Mouse (Mus musculus) spleen, adult 10 weeks (tissue): ENCODE measurements around the gene AC129217.1. TPM values are rescaled to one million over a fixed set of nuclear protein-coding genes. Genes with fewer than 3 reads are reported as not detected.

Experiments
- polyA plus RNA-seq: library from polyadenylated mRNA; stranded (reverse); fragments of 350-450 nt; fragmentation: Illumina TruSeq; extraction: RNeasy Lipid Tissue Mini Kit (QIAGEN cat#74804); gene quantifications from one replicate; pipeline ENCODE4 v1.2.3, GENCODE M21; 2015; ENCODE audit warnings: low replicate concordance; ENCODE audit not compliant: insufficient read depth

AC129217.1 gene
- not detected for polyA plus RNA-seq

DNA sequence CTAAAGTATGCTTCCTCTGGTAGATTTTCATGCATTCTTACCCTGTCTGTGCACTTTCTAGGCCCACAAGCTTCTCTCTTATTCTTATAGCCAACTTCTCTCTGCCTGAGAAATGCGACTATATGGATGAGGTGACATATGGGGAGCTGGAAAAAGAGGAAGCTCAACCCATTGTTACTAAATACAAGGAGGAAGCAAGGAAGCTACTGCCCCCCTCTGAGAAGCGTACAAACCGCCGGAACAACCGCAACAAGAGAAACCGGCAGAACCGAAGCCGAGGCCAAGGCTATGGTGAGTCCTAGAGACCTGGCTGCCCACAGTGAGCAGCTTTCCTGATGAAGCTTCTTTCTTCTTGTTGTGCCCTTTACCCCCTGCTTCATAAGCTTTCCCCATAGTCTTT lies at the start of gene AC129217.1:
TSS of gene AC129217.1 (plus strand) at position 114 of the 400 bp plus-strand sequence.

DNA sequence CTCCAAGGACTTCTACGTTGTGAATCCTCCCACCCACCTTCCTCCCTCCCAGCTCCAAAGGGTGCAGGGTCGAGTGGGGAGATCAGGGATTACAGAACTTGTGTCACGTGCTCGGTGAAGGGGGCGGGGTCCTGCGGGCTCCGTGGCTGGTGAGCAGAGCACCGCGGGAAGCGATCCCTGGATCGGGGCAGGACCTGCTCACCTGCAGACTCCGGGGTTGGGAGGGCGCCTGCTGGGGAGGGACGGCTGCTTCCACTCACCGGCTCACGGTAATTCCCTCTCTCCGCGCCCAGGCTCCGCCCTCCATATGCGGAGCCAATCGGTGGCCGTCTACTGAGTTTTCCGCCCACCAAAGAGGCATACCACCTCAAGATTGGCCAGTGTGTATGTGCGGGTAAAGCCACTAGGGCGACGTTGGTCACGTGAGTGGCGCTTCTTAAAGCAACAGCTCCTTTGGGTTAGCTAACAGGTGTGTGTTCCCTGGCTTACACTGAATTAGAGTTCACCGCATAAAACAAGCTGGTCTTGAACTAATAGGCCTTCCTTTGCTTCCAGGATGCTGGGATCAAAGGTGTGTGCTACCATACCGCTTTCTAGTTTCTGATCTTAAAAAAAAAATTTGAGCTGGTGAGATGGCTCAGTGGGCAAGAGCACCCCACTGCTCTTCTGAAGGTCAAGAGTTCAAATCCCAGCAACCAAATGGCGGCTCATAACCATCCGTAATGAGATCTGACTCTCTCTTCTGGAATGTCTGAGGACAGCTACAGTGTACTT lies 43.4 kb upstream of the AC129217.1 start, which contains the start of gene Taf6l:
TSS of gene Taf6l (minus strand) at position 410 of the 774 bp plus-strand sequence.

DNA sequence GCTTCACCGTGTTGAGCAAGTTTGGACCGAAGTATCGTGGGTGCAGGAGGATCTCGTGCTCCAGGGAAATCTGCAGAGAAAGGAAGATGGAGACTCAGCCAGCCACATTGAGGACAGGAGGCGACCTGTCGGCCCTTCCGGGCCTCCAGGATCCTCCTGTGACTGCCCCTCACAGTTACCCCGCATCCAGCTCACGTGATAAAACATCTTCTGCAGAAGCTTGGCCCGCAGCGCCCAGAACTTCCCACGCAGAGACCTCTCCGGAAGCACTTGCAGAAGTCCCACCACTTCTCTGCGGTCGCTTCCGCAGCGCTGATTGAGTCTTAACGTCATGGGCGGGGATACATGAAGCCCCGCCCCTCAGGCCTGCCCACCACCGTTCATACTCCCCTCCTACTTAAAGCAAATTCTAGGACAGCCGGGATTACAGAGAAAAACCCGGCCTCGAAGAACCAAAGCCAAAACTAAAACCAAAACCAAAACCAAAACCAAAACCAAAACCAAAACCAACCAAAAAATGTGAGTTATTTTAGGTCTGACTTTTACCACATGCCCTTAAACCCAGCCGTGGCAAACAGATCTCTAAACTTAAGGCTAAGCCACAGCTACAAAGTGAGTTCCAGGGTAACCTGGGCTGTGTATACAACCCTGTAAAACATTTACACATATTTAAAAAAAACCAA lies 31.2 kb upstream of the AC129217.1 start, which contains the start of gene Polr2g:
TSS of gene Polr2g (minus strand) at position 314 of the 683 bp plus-strand sequence.

DNA sequence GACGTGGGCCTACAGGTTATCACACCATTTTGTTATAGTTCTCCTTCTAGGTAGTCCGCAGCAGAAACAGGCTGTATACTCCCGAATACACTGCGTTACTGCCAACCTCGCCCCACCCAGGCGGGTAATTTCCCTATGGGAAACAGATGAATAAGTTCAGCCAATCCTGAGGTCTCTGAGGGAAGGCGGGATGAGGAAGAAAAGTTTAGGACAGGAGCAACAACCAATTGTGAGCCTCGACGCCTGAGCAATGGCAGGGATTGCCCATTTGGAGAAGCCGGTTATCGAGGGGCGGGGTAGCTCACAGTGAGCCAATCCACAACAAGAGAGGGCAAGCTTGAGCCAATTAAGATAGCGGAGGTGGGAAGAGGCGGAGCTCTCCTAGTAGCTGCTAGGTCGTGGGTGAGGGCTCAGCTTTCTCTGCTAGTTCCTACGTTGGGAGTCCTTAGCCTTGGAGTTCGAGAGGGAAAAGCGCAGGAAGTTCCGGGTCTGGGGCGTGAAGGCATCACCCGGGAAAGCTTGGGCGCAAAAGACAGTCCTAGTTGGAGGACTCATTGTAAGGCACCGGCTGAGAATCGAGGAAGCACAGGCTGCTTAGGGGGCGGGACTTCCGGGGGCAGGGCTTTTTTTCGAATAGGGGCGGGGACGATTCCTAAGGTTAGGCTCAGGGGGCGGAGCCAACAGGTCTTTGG lies 27.3 kb upstream of the AC129217.1 start, which contains the start of gene Zbtb3:
TSS of gene Zbtb3 (plus strand) at position 426 of the 692 bp plus-strand sequence.

DNA sequence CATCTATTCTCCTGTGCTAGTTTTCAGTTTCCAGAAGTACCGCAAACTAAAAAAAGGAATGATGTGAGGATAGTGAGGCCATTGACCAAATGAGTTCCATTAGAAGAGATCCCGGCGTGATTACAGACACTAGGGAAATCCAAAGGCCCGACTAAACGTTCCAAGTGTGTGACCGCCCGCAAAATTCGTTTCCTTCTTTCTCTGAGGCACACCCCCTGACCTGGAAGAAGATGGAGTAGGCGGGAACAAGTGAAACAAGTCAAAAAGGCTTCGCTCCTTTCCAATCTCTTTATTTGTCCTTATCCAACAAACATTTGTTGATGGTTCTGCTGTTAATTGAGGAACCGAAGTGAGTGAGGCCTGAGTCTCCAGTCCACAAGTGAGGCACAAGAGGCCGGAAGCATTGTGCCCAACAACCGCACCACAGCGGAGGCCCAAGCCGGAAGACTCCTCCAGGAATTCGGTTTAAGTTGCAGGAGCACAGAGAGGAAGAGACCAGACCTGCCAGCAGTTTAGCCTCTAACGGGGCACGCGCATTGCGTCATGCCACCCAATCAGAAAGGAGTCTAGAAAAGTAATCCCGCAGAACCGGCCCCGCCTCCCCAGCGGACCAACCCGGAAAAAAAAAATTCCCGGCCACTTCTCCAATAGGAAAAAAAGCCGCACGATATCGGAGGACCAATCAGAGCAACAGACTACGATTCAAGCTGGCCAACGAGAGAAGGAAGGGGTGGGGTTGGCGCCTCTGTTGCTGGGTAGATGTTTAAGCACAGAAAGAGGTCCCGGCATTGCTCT lies 10.6 kb upstream of the AC129217.1 start, which contains the start of gene Ttc9c:
TSS of gene Ttc9c (minus strand) at position 533 of the 795 bp plus-strand sequence.

DNA sequence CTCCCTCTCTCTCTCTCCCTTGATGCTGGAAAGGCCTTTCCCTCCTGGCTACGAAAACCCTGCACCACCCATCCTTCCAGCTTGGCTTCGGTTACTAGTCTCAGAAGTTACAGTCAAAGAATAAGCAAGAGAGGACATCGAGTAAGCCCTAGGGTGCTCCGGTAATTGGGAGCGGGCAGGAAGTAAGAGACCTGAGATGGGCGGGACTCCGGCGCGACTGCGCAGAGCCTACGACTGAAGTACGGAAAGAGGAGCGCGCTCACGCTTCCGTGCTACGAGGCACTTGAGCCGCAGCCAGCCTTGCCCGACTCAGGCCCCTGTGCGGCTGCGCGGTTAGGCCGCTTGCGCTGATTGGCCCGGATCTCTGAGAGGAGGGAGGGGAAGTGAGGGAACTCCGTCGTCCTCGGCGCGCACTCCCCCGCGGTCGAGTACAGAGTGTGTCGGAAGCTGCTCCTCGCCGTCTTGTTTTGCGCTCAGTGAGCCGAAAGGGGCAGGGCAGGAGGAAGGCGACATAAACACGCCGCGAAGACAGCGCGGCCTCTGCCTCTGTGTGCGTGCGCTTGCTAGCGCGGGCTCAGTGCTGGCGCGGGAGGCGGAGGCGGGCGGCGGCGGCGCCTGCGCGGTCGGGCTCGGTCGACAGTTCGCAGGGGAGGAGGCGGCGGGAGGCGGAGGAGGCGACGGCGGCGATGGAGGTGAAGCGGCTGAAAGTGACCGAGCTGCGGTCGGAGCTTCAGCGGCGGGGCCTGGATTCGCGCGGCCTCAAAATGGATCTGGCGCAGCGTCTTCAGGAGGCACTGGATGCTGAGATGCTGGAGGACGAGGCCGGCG lies 9.8 kb upstream of the AC129217.1 start, which contains the start of gene Hnrnpul2:
TSS of gene Hnrnpul2 (plus strand) at position 415 of the 828 bp plus-strand sequence.

DNA sequence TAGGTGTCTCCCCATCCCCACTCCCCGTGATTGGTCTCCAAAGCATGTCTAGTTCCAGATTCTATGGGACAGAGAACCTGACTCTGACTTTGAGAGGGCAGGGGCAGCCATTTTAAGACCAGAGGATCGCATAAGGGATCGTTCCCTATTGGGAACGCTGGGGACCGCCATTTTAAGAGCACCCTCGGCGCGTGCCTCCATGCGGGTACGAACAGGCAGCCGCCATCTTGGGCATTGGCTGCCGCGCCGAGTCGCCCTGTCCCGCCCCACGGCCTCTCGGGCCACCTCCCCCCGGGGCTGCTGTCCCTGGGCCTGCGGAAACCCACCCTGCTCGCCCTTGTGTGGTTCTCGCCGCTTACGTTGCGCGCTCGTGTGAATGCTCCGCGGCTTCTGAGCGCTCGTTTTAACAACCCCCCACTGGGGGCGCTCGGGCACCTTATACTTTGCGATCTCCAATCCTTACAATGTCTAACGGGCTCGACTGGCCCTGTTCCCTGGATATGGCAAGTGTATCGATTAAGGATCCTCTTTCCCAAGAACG lies 7.7 kb downstream of the AC129217.1 start, which contains the start of gene Bscl2:
TSS of gene Bscl2 (plus strand) at position 217 of the 541 bp plus-strand sequence.

DNA sequence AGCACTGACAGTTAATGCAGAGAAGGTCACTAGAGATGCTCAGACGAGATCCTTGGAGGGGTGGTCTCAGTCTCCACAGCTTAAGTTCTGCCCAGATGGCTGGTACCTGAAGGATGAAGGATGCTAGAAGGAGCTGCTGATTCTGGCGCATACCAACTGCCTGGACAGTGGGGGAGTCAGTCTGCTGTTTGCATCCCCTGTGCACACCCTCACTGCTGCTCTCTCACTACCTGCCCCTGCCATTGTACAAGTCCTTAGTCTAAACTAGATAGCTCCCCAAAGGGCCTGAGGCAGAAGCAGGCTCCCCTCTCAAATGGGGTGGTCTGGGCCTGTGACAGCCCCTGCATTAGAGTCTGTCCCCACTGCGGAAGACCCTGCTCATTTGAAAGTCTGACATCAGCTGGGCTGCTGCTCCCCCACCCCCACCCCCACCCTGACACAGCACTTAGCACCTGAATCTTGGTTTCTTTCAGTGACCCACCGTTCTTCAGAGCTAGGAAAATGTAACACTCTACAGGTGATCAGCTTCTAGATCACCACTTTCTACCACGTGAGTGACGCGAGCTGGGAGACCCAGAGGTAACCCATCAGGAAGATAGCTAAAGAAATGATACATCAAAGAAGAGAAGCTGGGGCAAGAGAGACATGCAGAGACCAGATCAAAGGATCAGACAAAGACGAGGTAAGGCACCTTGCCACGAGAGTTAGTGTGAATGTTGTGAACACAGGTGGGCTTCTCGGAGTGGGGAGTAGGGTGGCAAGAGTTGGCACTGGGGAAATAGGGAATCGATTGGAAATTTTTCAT lies 9.7 kb downstream of the AC129217.1 start, which contains the start of gene Gng3:
TSS of gene Gng3 (minus strand) at position 92 of the 805 bp plus-strand sequence.

DNA sequence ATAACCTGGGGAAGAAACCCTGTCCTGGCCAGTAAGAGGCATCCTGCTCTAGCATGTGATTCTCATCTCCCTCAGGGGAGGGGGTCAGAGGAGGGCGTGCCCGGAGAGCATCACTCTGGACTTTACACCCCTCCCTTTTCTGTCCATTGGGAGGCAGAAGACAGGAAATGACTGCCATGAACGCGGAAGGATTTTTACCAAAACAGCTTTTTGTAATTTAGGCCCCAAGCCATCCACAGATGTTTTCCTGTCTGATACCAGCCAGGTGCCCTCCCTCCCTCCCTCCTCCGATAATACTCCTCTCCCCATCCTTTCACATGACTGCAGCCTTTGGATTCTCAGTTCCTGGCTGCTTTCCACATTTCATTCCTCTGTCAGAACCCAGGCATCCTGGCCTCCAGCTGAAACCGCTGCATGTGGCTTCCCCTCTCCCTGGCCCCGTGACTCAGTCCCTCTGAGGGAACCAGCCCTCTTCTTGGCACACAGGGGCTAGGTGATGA lies 20.9 kb downstream of the AC129217.1 start, which contains the start of gene Lrrn4cl:
TSS of gene Lrrn4cl (plus strand) at position 367 of the 500 bp plus-strand sequence.

DNA sequence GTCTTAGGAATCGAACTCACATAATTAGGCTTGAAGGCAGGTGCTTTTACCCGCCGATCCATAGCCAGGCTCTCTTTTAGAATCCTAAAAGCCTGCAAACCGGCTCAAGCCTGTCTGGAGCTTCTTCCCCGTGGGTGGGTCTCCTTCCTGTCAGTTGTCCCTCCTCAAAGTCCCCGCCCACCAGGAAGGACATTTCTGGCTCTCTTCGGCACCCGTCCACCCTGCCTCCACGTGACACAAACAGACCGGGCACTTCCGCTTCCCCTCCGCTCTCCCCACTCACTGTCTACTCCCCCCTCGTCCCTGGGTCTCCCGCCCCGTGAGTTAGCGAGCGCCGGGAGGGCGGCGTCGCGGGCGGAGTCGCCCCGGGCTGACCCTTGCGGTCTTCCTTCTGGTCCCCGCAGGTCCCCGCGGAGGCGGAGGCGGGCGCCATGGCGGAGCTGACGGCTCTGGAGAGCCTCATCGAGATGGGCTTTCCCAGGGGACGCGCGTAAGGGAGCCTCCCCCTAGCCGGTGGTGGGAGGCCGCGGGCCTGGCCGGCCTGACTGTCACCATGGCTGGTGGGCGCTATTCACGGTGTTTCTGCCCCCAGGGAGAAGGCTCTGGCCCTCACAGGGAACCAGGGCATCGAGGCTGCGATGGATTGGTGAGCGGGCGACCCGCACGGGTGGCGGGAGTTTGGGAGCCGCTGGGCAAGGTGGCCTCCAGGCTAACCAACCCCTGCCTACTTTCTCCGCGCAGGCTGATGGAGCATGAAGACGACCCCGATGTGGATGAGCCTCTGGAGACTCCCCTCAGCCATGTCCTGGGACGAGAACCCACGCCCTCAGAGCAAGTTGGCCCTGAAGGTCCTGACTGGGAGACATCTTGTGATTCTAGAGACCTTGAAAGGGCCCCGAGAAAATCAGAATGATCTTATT lies 42.0 kb downstream of the AC129217.1 start, which contains the start of gene Ubxn1:
TSS of gene Ubxn1 (plus strand) at position 230 of the 920 bp plus-strand sequence.

DNA sequence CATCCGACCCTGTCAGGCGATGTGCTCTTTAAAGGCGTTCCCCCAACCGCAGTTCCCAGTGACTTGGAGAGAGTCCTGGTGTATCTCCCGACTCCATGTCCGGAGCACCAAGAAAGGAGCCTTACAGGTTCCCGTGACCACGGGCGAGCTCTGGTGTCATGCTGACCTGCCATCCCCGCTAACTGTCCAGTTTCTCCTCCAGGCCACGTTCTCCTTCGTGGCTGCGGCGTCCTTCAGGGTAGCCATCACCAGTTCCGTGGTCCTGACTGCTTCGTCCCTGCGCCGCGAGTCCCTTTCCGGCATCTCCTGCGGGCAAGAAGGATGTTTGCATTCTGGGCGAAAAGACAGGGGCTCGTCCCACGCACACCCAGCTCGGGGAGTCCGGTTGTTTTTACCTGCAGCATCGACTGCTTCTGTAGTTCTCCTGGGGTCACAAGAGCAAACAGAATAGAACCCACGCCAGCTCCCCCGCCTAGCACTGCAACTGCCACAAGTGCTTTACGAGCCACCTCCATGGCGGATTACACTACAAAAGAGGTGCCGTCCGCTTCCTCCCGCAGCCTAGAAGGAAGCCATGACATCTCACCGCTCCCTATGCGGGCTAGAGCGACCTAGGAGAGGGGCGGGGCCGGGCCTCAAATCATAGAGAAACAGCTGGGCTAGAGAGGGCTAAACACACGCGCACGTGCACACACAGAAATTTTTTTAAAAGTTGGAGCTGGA lies 50.9 kb downstream of the AC129217.1 start, which contains the start of gene Uqcc3:
TSS of gene Uqcc3 (minus strand) at position 613 of the 723 bp plus-strand sequence.

DNA sequence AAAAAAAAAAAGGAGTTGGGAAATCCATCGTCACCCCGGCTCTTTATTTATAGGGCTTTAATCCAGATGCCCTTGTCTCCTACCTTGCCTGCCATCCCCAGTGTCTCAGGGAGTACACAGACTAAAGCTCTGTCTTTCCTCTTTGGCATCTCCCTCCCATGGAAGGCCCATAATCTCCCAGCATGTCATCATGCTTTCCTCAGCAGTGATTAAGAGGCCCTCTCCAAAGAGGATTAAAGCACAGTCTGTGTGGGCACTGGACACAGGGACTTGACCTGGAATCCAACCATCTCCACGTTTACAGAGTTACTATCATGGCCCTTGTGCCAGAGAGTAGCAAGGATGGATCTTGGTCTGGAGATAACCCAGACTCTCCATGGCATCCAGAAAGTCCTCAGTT lies 54.0 kb downstream of the AC129217.1 start, which contains the start of the genes Lbhd1 and Gm49403:
TSS of gene Lbhd1 (plus strand) at position 117 of the 400 bp plus-strand sequence.
TSS of gene Gm49403 (plus strand) at position 315 of the 400 bp plus-strand sequence.

DNA sequence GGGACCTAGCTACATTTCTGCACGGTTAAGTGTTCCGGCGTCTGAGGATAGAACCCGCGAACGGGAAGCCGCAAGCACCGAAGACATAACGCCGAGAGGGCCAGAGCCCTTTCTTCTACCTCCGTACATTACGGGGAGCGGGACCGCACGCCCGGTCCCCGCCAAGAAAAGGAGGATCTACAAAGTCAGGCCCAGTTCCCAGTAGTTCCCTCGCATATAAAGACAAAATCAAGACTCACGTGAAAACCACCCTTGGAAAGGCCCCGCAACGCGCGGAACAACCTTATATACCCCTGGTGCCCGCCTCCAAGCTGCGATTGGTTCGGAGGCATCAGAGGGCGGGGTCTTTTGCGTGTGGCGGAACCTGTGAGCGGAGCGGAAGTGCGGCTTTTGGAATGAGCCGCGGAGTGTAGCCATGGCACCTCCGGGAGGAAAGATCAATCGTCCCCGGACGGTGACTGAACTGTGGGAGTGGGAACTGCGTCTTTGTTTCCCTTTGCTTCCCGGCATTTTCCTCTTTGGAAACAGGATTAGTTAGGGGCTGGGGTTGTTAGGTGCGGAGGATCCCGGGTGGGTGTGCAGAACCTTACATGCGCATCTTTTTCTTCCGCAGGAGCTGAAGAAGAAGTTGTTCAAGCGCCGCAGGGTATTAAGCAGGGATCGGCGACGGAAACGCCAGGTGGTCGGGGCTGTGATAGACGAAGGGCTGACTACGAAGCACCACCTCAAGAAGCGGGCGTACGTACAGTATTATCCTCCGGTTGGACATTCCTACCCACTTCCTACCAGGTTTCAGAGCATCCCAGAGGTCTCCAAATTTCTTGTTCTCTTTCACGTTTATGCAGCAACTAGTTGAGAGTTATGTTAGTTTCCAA lies 59.2 kb downstream of the AC129217.1 start, which contains the start of the genes 1810009A15Rik and Gm49416:
TSS of gene 1810009A15Rik (plus strand) at position 343 of the 875 bp plus-strand sequence.
TSS of gene Gm49416 (plus strand) at position 416 of the 875 bp plus-strand sequence.

